Mouse (Mus musculus): Measurements from ENCODE around the gene Eif4h.

The Eif4h gene

GRCm38 (mm10) chr5:134647394-134647793, 8.1 kb upstream of the Eif4h start:
- no peak for DNase-seq

GRCm38 (mm10) chr5:134646461-134646860, 7.2 kb upstream of the Eif4h start:
- DNase-seq: no peak

DNA sequence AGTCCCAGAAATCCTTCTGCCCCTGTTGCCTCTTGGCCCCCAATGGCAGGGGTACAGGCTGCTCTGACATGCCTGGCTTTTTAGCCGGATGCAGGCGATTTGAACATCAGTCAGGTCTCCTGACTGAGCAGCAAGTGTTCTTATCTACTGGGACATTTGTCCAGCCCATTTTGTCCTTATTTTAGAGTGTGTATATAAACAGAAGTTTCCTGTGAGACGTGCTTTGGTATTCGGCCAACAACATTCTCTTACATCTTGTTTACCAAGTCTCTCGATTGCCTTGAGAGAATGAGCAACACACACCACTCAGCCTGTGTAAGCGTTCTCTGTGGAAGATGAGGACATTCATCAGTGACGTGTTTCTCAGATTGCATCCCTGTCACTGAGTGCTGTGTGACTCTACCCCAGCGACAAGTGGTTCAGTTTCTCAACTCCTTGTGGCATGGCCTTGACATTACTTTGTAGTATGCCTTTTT, 5.4 kb upstream of the Eif4h start:
- peak; percentile 58 for DNase-seq

DNA sequence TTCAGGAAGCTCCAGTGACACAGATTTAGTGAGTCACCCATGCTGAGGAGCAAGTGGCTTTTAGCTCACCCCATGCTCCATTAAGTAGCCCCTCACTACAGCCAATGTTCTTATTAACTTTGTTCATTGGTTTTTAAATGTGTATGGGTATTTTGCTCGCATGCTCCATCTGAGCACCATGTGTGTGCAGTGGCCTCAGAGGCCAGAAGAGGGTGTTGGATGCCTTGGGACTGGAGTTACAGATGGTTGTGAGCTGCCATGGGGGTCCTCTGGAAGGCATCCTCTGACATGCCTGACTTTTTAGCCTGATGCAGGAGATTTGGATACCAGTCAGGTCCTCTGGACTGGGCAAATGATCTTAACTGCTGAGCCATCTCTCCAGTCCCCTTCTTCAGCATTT, 4.8 kb upstream of the Eif4h start:
- no peak for DNase-seq

GRCm38 (mm10) chr5:134640371-134640770, 1.1 kb upstream of the Eif4h start:
- DNase-seq: no peak

DNA sequence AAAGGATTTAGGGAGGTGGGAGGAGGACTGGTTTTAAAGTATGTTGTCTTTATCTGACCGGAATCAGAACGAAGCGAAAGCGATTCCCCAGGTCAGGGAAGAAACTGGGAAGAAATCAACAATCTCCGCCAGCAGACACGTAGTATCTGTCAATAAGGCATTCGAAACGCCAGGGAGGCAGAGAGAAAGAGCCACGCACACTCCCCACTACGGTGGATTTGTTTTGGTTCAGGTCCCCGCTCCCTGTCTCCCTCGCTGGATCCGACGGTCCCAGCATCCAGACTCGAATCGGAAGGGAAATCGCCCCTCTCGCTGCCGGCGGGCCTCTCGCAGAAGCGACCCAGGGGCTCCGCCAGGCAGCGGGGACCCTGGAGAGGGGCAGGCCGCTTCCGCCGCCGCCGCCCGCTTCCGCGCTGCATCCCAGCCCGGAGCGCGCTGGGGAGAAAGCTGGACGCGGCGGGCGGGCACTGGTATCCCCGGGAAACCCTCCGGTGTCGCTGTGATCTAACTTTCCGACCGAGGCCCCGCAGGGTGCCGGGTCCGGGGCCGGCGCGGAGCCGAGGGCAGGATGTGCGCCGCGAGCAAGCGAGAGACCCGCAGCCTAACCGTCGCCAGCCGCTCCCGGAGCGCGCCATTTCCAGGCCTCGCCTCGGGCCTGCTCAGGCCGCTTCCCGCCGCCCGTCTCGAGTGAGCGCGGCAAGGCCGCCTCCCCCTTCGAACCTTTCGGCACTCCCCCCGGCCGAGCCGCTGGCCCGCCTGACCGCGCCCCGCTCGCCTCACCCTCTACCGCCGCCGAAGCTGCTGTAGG, 625 bp downstream of the Eif4h start:
- DNase-seq: no peak

- DNase-seq: no peak
Measured at GRCm38 (mm10) chr5:134637820-134638367, 1.4 kb downstream of the Eif4h start.

- no peak for DNase-seq
Measured at GRCm38 (mm10) chr5:134632841-134633240, 6.4 kb downstream of the Eif4h start.

DNA sequence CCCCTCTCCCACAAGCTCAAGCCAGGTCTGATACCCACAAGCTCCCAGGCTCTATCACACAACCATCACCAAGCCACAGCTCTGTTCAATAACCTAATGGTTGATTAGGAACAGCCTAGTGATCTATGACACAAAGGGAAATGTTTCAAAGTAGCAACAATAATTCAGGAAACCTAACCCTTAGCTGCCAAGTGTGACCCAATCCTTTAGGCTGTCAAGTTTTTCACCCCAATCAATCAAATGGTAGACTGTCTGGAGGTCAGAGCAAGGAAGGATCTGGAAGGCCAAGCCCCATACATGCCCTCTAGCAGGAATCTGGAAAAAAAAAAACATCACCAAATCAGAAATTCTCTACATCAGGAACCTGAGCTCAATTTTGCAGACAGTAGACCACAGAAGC, 8.5 kb downstream of the Eif4h start:
- DNase-seq: no peak

GRCm38 (mm10) chr5:134629508-134629907, 9.8 kb downstream of the Eif4h start:
- DNase-seq: no peak

DNA sequence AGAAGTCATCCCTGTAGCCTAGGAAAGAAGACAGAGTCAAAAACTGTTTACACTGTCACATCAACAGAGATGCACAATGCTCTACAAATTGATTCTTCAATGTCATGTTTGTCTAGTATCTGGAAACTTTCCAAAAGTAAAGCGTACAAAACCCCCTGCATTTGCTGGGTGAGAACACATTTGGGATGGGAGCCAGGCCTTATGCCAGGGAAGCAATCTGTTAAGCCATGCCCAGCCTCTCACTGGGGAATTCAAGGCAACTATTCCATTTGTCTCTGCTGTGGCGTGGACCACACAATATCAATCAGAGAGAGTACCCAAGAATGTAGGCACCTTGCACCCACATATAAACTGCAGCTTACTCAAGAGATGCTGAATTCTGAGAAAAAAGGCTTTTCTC, 17.2 kb downstream of the Eif4h start:
- DNase-seq: no peak

DNA sequence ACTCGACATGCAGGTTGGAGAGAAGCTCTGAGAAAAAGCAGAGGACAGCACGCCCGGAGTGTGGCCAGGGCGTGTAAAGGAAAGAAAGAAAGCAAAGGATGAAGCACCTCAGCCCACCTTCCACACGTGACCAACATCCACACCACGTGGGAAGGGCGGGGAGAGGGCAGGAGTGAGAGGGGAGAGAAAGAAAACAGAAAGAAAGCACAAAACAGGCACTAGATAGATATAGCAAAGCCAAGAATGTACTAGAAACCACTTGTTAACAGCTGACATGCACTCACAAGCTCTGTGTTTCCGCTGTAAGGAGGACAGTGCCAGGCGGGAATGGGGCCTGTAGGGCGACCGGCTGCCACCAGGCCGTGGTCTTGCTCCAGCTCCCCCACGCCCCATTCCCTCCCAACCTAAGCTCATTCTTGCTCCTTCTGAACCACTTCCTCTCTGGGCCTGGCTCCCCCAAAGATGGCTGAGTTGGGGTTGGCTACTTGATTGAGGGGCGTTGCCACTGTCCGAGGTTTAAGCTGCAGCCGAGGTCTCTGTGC, 18.1 kb downstream of the Eif4h start:
- no peak for DNase-seq

GRCm38 (mm10) chr5:134620457-134620856, 18.8 kb downstream of the Eif4h start:
- DNase-seq: no peak

DNA sequence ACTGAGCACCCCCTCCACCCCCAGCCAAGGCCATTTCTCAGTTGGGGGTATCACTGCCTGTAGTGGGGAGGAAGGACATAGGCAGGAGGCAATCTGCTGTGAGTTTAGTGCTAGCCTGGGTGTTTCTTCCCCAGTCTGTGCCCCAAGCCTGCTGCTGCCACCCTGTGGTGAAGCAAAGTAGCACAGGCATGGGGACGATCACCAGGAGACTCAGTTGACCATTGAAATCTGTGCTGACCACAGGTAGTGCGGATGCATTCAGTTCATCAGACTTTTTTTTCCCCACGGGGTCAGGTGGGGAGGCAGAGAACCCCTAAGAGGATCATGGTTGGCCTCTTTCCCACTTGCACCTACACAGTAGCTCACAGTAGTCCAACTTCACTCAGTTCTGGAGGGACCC, 22.2 kb downstream of the Eif4h start:
- DNase-seq: peak; percentile 71

- no peak for DNase-seq
Measured at GRCm38 (mm10) chr5:134615780-134616179, 23.5 kb downstream of the Eif4h start.

DNA sequence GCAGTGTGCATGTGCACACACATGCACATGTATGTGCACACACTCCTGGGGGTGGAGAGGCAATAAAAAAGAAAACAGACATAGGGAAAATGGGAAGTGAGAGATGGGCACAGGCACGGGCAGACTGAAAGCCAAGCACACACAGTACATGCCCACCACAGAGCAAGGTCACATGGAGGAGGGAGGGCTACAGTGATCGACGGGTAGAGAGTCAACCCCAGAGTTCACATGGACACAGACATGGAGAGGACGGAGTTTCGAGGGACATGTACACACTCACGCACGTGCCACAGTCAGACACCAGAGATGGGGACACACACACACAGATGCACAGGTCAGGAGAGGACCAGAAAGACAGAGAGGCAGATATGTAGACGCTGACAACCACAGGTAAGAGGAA, 23.9 kb downstream of the Eif4h start:
- DNase-seq: no peak

DNA sequence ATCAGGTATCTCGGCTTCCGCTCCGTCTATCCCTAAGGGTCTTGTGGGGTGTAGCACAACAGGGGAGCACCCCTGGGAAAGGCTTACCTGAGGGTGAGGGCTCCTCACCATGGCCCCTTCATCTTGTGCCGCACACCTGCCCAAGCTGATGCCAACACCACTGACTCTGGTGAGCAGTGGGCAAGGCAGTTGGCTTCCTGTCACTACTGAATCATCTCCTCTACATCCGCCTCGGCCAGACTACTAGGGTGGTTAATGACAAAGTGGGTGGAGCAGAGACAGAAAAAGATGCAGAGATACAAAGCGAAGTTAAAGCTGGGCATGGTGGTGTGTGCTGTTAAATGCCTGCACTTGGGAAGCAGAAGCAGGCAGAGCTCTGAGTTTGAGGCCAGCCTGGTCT, 24.5 kb downstream of the Eif4h start, which contains the start of gene Lat2:
TSS of gene Lat2 (minus strand) at position 224 of the 400 bp plus-strand sequence.
- no peak for DNase-seq

- no peak for DNase-seq
Measured at GRCm38 (mm10) chr5:134614296-134614695, 25.0 kb downstream of the Eif4h start.

DNA sequence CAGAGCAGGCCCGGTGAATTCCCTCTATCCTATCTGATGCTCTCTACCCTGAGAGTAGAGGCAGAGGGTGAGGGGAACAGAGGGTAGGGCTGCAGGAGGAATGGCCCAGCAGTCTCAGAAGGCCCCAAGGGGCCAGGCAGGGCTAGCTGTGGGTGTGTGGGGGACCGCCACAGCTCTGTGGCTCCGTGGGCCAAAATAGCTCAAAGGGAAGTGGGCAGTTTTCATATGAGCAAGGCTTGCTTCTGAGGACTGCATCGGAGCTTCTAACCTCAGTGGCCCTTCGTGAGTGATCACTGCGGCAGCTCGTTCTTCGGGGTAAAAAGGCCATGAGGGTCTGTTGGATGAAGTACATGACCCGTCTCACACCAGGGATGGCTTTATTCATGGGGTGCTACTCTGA, 25.6 kb downstream of the Eif4h start:
- no peak for DNase-seq

- DNase-seq: no peak
Measured at GRCm38 (mm10) chr5:134611810-134612521, 27.3 kb downstream of the Eif4h start.

- DNase-seq: no peak
Measured at GRCm38 (mm10) chr5:134609916-134610643, 29.2 kb downstream of the Eif4h start.

GRCm38 (mm10) chr5:134607121-134607520, 32.2 kb downstream of the Eif4h start:
- no peak for DNase-seq

- DNase-seq: no peak
Measured at GRCm38 (mm10) chr5:134606314-134606713, 33.0 kb downstream of the Eif4h start.

All from kidney, postnatal 14 days (tissue).